Mouse (Mus musculus): ENCODE data around the gene Cuedc1.

DNA sequence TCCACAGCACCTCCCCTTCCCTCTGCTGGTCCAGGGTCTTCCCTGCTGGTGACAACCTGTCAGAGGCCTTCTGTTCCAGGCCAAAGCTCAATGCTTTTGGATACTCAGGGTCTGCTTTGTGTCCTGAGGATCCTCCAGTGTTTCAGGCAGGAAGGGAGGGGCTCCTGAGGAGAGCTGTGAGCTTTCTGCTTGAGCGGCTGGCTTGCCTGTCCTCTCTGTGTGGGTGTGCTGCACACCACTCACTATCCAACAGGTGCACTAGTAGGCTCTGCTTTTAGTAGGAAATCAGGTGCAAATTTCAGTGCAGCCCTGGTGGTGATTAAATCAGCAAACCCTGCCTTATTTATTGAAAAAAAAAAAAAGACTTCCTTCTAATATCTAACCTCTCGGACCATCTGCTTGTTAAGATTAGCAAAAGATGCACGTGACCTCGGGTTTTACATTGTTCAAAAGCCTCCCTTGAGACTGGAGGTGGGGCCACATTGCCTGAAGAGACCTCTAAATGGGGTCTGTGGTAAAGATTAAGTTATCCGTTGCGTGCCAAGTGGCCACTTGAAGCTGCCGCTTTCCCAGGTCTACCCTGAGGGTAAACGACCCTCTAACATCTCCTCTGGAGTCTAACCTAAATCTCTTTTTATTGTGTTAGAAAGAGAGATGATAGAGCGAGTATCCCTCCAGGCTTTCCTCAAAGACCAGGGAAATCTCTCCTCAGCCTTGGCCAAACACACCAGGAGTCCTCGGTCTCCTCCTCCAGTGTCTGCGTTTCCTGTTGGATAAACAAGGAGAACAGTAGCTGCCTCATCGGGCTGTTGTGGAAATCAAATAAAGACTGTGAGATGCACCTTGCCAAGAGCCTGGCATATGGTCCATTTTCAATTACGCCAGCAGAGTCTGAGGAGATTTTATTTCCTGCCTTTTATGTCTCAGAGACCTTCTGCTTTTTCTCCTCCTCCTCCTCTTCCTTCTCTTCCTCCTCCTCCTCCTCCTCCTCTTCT lies 42.5 kb downstream of the Cuedc1 start:
- no peak for TF ChIP-seq MEF2A (IDR thresholded peaks at IDR 0.05; ENCODE audit: extremely low read depth, insufficient replicate concordance, low read depth, low read length, poor library complexity, severe bottlenecking)
- peak in 1 of 2 experiments; percentile 66; a peak in 2 of 4 replicates for TF ChIP-seq USF2 (IDR thresholded peaks at IDR 0.05; ENCODE audit: borderline replicate concordance in 1 of 2, insufficient read depth in 1 of 2, low read depth in 1 of 2, low read length in 2 of 2)
- TF ChIP-seq CTCF (IDR thresholded peaks at IDR 0.05 in 2 of 3, conservative IDR thresholded peaks at IDR 0.05 in 1 of 3; ENCODE audit: control insufficient read depth in 1 of 3, insufficient read depth in 1 of 3, low read depth in 2 of 3, low read length in 3 of 3, poor library complexity in 1 of 3, severe bottlenecking in 1 of 3), result no peak
- no peak for TF ChIP-seq ZC3H11A (IDR thresholded peaks at IDR 0.05; ENCODE audit: low read depth, low read length)
- peak; percentile 75; the same call in 1 of the 2 replicates for TF ChIP-seq MYC (IDR thresholded peaks at IDR 0.05; ENCODE audit: low read depth, low read length)
- TF ChIP-seq EP300 (IDR thresholded peaks at IDR 0.05; ENCODE audit: low read depth in 1 of 2, low read length in 2 of 2), result peak; percentile 83 to 91

Measured in MEL (cell line).